Mouse (Mus musculus) kidney, adult 2 months (tissue): ENCODE data around the gene Trabd2b.

Experiments used
- CTCF ChIP-seq: fragments of 200-500 bp; conservative IDR thresholded peaks from 2 replicates; pipeline ENCODE4 v1.5.1; 2011; ENCODE audit warnings: low read depth, mild to moderate bottlenecking, control low read depth, low read length, moderate library complexity, mixed read lengths; ENCODE audit not compliant: insufficient read depth, insufficient read length
- POLR2A ChIP-seq: fragments of 200-500 bp; IDR thresholded peaks from one replicate; pipeline ENCODE4 v1.6.1; 2011; ENCODE audit warnings: low read depth, low read length, control low read depth

DNA sequence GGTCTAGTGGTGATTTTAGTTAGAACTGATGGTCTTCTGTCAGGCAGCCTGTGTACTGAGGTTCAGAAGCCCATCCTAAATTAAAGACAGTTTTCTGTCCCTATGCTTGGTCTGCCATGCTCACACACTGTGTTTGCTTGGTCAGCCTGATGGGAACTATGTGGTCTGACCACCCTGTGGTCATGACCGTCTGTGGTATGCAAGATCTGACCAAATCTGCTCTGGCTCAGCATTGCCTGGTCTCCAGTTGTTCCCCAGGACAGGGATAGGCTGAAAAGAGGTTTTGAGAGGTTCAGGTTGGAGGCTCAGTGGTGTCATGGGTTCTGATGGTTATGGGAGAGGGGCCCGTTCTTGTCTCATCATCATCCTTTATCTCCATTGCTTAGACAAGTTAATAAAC lies 13.6 kb downstream of the Trabd2b start:
- no peak for TF ChIP-seq CTCF
- TF ChIP-seq POLR2A = no peak
